ENCODE assay signal across 29 mouse cellular contexts in the genomic region with DNA sequence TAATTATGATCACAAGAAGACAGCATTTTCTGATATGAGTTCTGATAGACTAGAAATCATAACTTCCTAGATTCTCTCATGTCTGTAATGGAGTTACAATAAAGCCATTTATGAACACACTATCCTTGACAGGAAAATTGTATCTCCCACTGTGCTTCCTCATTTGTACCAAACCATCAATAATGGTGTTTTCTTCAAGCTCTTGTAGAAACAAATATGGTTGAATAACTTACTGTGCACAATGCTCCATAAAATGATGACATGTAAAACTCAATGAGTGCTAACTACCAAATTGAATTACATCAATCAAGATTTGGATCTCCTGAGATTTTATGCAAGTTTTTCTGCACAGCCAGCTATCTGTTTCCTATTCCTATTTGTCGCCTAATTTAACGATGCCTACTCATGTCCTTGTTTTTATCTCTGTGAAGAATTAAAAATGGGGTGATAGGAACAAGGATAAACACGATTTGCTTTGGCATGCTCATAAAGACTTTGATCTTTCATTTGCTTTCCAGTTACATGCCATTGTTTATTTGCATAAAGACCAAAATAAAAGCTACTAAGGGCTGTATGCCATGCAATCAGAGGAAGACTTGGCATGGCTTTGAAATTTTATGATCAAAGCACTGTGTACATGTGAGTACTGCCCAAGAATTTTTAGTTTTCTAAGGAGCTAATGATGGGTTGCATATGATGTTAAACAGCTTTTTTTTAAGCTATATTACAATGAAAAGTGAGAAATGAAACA.
DNase-seq lines count a peak whose midpoint lies in the region; ATAC-seq and TF ChIP-seq lines count a peak whose summit lies in the region.
"Had no signal": no experiment of that assay in that cellular context is flagged by ENCODE, and none has a peak within 500 bp of the region (broad histone marks: within the 10 kb centered on the region; RNA-seq: fewer than 3 reads in every experiment).

No protein-coding gene starts in this region.

- peak; percentile 39 for DNase-seq in forebrain, embryonic 14.5 days (ENCODE audit: low spot score)
- DNase-seq in forebrain, postnatal 0 days = no peak
- peak; percentile 87 for DNase-seq in lung, embryonic 14.5 days
- no peak for DNase-seq in lung, postnatal 10 days
- no peak for DNase-seq in lung, postnatal 0 days (ENCODE audit: low spot score)
- no peak for DNase-seq in lung, adult 18-20 months
- DNase-seq in lung, postnatal 36 days = peak; percentile 7
- DNase-seq: adrenal gland, postnatal 10 days; adrenal gland, postnatal 36 days; B cell, adult 2 months; cerebellum, adult 11 months; cerebellum, adult 2 months; cerebellum, adult 9-11 months; cerebellum, postnatal 25 days; gastrocnemius, postnatal 10 days; gastrocnemius, postnatal 36 days; heart, adult 2 months; heart, postnatal 14 days; heart, postnatal 4 days had no signal

- peak; percentile 71 for TF ChIP-seq EP300 in lung, postnatal 0 days (IDR thresholded peaks at IDR 0.05)

- ATAC-seq in forebrain, embryonic 14.5 days = peak; percentile 48; the same call in 1 of the 2 replicates
- ATAC-seq in forebrain, postnatal 0 days = no peak
- peak; percentile 99 for ATAC-seq in lung, embryonic 14.5 days (ENCODE audit: insufficient read depth)
- no peak for ATAC-seq in lung, postnatal 0 days
- ATAC-seq: hindbrain, postnatal 0 days; inflammation-experienced regulatory T-cells, adult 6 months; Patski had no signal

- no peak overlapping the region for H3K27ac ChIP-seq in forebrain, embryonic 14.5 days (ENCODE audit: low read depth, low read length)
- no peak overlapping the region for H3K27ac ChIP-seq in forebrain, postnatal 0 days (ENCODE audit: low read depth, low read length)
- H3K27ac ChIP-seq in lung, embryonic 14.5 days (ENCODE audit: low read depth) = no peak overlapping the region
- no peak overlapping the region for H3K27ac ChIP-seq in lung, postnatal 0 days (ENCODE audit: low read length)
- H3K27ac ChIP-seq: embryonic facial prominence, embryonic 12.5 days; embryonic facial prominence, embryonic 15.5 days; heart, adult 2 months; heart, embryonic 10.5 days; heart, embryonic 13.5 days; hindbrain, embryonic 14.5 days; hindbrain, postnatal 0 days had no signal

- H3K27me3 ChIP-seq in forebrain, embryonic 14.5 days (replicated peaks; ENCODE audit: control insufficient read depth, insufficient read depth, low read length) = no peaks in the 10 kb centered on the region
- H3K27me3 ChIP-seq in forebrain, postnatal 0 days (ENCODE audit: insufficient read depth, low read length) = no peaks in the 10 kb centered on the region
- H3K27me3 ChIP-seq in lung, embryonic 14.5 days (ENCODE audit: insufficient read depth, low read length) = no peaks in the 10 kb centered on the region
- H3K27me3 ChIP-seq in lung, postnatal 0 days (replicated peaks; ENCODE audit: insufficient read depth, low read length) = no peaks in the 10 kb centered on the region
- H3K27me3 ChIP-seq: CH12.LX; embryonic facial prominence, embryonic 12.5 days; embryonic facial prominence, embryonic 15.5 days; heart, embryonic 13.5 days had no signal

- no peak overlapping the region for H3K9ac ChIP-seq in forebrain, embryonic 14.5 days (ENCODE audit: low read length)
- no peak overlapping the region for H3K9ac ChIP-seq in forebrain, postnatal 0 days
- no peak overlapping the region for H3K9ac ChIP-seq in lung, embryonic 14.5 days
- no peak overlapping the region for H3K9ac ChIP-seq in lung, postnatal 0 days (replicated peaks; ENCODE audit: low read depth)
- H3K9ac ChIP-seq: embryonic facial prominence, embryonic 12.5 days; embryonic facial prominence, embryonic 15.5 days; heart, embryonic 13.5 days; hindbrain, embryonic 14.5 days had no signal

- H3K9me3 ChIP-seq in forebrain, embryonic 14.5 days (replicated peaks; ENCODE audit: control insufficient read depth, low read length) = no peaks in the 10 kb centered on the region
- no peaks in the 10 kb centered on the region for H3K9me3 ChIP-seq in forebrain, postnatal 0 days (ENCODE audit: low read length)
- peaks cover 2% of the 10 kb centered on the region; the same call in 1 of the 2 replicates for H3K9me3 ChIP-seq in lung, embryonic 14.5 days (ENCODE audit: low read depth, low read length)
- no peaks in the 10 kb centered on the region for H3K9me3 ChIP-seq in lung, postnatal 0 days (ENCODE audit: low read length)
- H3K9me3 ChIP-seq: embryonic facial prominence, embryonic 12.5 days; embryonic facial prominence, embryonic 15.5 days; heart, embryonic 10.5 days; heart, embryonic 13.5 days had no signal

- no peak overlapping the region for H3K4me3 ChIP-seq in forebrain, embryonic 14.5 days (ENCODE audit: low read depth, low read length)
- no peak overlapping the region for H3K4me3 ChIP-seq in forebrain, postnatal 0 days (ENCODE audit: low read depth, low read length)
- no peak overlapping the region for H3K4me3 ChIP-seq in lung, embryonic 14.5 days (ENCODE audit: low read depth, low read length)
- H3K4me3 ChIP-seq in lung, postnatal 0 days (ENCODE audit: low read depth, low read length) = no peak overlapping the region
- H3K4me3 ChIP-seq: embryonic facial prominence, embryonic 12.5 days; embryonic facial prominence, embryonic 15.5 days; heart, adult 2 months; heart, embryonic 10.5 days; heart, embryonic 13.5 days had no signal

- WGBS in forebrain, embryonic 14.5 days = 39% methylated on average over 3 of the region's 3 CpGs
- 41% methylated on average over 3 of the region's 3 CpGs for WGBS in forebrain, postnatal 0 days
- WGBS in lung, embryonic 14.5 days = 32% methylated on average over 3 of the region's 3 CpGs
- WGBS in lung, postnatal 0 days = 46% methylated on average over 3 of the region's 3 CpGs

- no peak for TF ChIP-seq CTCF in forebrain, postnatal 0 days (IDR thresholded peaks at IDR 0.05; ENCODE audit: low read depth)
- TF ChIP-seq CTCF in lung, embryonic 14.5 days (IDR thresholded peaks at IDR 0.05; ENCODE audit: low read depth) = no peak
- no peak for TF ChIP-seq CTCF in lung, postnatal 0 days (IDR thresholded peaks at IDR 0.05)

- no peaks in the 10 kb centered on the region for H3K36me3 ChIP-seq in forebrain, embryonic 14.5 days (ENCODE audit: control insufficient read depth, insufficient read depth, low read length)
- no peaks in the 10 kb centered on the region for H3K36me3 ChIP-seq in forebrain, postnatal 0 days (ENCODE audit: insufficient read depth)
- H3K36me3 ChIP-seq in lung, embryonic 14.5 days (ENCODE audit: insufficient read depth) = no peaks in the 10 kb centered on the region
- H3K36me3 ChIP-seq in lung, postnatal 0 days (ENCODE audit: insufficient read depth, low read length) = no peaks in the 10 kb centered on the region
- H3K36me3 ChIP-seq: embryonic facial prominence, embryonic 12.5 days; embryonic facial prominence, embryonic 15.5 days; G1E; heart, embryonic 10.5 days; heart, embryonic 13.5 days had no signal

- no peaks in the 10 kb centered on the region for H3K4me1 ChIP-seq in forebrain, embryonic 14.5 days (ENCODE audit: control insufficient read depth, insufficient read depth, low read length)
- H3K4me1 ChIP-seq in forebrain, postnatal 0 days (ENCODE audit: insufficient read depth) = no peaks in the 10 kb centered on the region
- no peaks in the 10 kb centered on the region for H3K4me1 ChIP-seq in lung, embryonic 14.5 days (ENCODE audit: insufficient read depth)
- no peaks in the 10 kb centered on the region for H3K4me1 ChIP-seq in lung, postnatal 0 days (ENCODE audit: insufficient read depth, low read depth, low read length)
- H3K4me1 ChIP-seq: embryonic facial prominence, embryonic 12.5 days; embryonic facial prominence, embryonic 15.5 days; heart, embryonic 10.5 days; heart, embryonic 13.5 days had no signal

- H3K4me2 ChIP-seq in forebrain, embryonic 14.5 days (ENCODE audit: low read length) = no peak overlapping the region
- H3K4me2 ChIP-seq in forebrain, postnatal 0 days (ENCODE audit: low read depth) = no peak overlapping the region
- no peak overlapping the region for H3K4me2 ChIP-seq in lung, embryonic 14.5 days
- H3K4me2 ChIP-seq in lung, postnatal 0 days (replicated peaks; ENCODE audit: low read depth, low read length) = no peak overlapping the region
- H3K4me2 ChIP-seq: embryonic facial prominence, embryonic 12.5 days; embryonic facial prominence, embryonic 15.5 days; heart, embryonic 13.5 days; hindbrain, embryonic 14.5 days had no signal

Comparison
In these comparisons a context has a peak if more than half of its experiments do, and no peak if none do; other contexts are left out.
1. ATAC-seq: peak in forebrain, embryonic 14.5 days (single experiment) and lung, embryonic 14.5 days (single experiment); none in forebrain, postnatal 0 days (single experiment) and lung, postnatal 0 days (single experiment).
2. DNase-seq: peak in forebrain, embryonic 14.5 days (single experiment), lung, embryonic 14.5 days (single experiment) and lung, postnatal 36 days (single experiment); none in forebrain, postnatal 0 days (single experiment), lung, postnatal 10 days (single experiment), lung, postnatal 0 days (single experiment) and lung, adult 18-20 months (0 of 2).